Mouse (Mus musculus): ENCODE results near the gene Cbfa2t3. TPM values are rescaled to one million over a fixed set of nuclear protein-coding genes. Genes with fewer than 3 reads are reported as not detected.

The Cbfa2t3 gene
- polyA plus RNA-seq, 1 experiment from 2014 or later, result 12.2 TPM

DNA sequence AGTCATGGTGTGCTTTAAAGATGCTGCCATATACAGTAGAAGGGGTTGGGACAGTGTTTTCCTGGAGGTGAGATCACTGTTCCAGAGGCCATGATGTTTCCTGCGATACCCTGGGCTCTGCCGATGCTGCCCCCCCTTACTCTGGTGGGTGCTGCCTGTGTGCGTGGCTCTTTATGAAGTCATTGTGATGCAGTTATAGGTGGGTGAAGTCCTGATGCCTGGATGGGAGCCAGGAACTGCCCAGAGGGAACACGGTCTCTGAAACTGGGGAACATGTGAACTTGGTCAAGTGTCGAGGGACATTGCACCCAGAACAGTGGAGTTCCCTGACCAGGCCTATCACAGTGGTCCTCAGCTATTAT is 14.2 kb upstream of the Cbfa2t3 start:
- Histone ChIP-seq H3K36me3 (replicated peaks) (no peaks in the 10 kb centered on the region), H3K9ac (no peak overlapping the region), H3K4me1 (peaks cover 13% of the 10 kb centered on the region), H3K9me3 (no peaks in the 10 kb centered on the region), H3K4me2 (no peak overlapping the region), H3K4me3 (replicated peaks) (no peak overlapping the region), H3K27ac (no peak overlapping the region), H3K27me3 (peaks cover 19% of the 10 kb centered on the region; the same call in 1 of the 2 replicates)
- WGBS, result 88% methylated on average over 5 of the region's 5 CpGs
- ATAC-seq (ENCODE audit: low FRiP score), result no peak

DNA sequence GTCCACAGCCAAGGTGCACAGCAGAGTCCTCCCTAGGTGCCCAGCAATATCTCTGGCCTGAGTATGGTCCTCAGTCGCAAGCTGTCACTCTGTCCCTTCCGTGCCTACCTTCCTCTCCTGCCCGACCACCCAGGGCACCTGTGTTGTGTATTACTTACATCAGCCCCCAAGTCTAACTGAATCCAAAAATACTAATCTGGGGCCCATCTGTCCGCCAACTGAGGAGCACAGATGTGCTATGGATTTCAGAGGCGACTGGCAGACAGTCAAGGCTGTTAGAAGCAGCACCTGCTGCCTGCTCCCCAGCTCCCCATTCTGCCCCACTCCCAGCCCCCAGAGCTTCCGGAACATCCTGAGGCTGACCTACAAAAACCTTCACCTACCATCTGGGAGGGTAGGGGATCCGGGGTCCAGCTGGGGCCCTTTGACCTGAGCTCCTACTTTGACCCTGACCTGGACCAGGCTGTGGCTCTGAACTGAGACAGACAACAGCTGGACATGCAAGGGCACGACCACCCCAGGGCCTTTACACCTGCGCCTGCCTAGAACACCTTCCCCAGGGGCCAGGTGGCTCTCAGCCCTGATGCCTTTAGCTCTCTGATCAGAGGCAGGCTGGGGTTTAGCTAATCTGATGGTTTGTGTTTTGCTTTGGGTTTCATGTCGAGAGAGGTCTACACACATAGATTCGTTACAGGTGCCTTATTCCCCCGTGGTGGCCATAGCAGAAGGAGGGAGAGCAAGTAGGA is 13.7 kb upstream of the Cbfa2t3 start:
- H3K27ac ChIP-seq, result no peak overlapping the region
- no peak for ATAC-seq (ENCODE audit: low FRiP score)
- no peaks in the 10 kb centered on the region for H3K9me3 ChIP-seq
- no peaks in the 10 kb centered on the region for H3K36me3 ChIP-seq (replicated peaks)
- no peak overlapping the region for H3K4me3 ChIP-seq (replicated peaks)
- no peak overlapping the region for H3K4me2 ChIP-seq
- 78% methylated on average over 12 of the region's 12 CpGs for WGBS
- peaks cover 15% of the 10 kb centered on the region; the same call in 1 of the 2 replicates for H3K27me3 ChIP-seq
- H3K4me1 ChIP-seq, result peaks cover 13% of the 10 kb centered on the region
- H3K9ac ChIP-seq, result no peak overlapping the region

GRCm38 (mm10) chr8:122711891-122712365 is 13.0 kb upstream of the Cbfa2t3 start:
- no peak for ATAC-seq (ENCODE audit: low FRiP score)
- Histone ChIP-seq H3K9me3 (no peaks in the 10 kb centered on the region), H3K4me3 (replicated peaks) (no peak overlapping the region), H3K4me2 (no peak overlapping the region), H3K27me3 (0 out of 2 replicates have a peak, but pooled peaks cover 9% of the 10 kb centered on the region), H3K9ac (no peak overlapping the region), H3K27ac (no peak overlapping the region), H3K36me3 (replicated peaks) (no peaks in the 10 kb centered on the region), H3K4me1 (peaks cover 13% of the 10 kb centered on the region)
- 81% methylated on average over 11 of the region's 11 CpGs for WGBS

GRCm38 (mm10) chr8:122711480-122711879 is 12.6 kb upstream of the Cbfa2t3 start:
- no peak overlapping the region for H3K4me3 ChIP-seq (replicated peaks)
- H3K9me3 ChIP-seq, result no peaks in the 10 kb centered on the region
- H3K36me3 ChIP-seq (replicated peaks), result no peaks in the 10 kb centered on the region
- no peak overlapping the region for H3K9ac ChIP-seq
- WGBS, result 86% methylated on average over 3 of the region's 3 CpGs
- H3K27ac ChIP-seq, result no peak overlapping the region
- H3K27me3 ChIP-seq, result 0 out of 2 replicates have a peak, but pooled peaks cover 8% of the 10 kb centered on the region
- H3K4me1 ChIP-seq, result peaks cover 13% of the 10 kb centered on the region
- H3K4me2 ChIP-seq, result no peak overlapping the region
- no peak for ATAC-seq (ENCODE audit: low FRiP score)

GRCm38 (mm10) chr8:122709340-122710111 is 10.6 kb upstream of the Cbfa2t3 start:
- H3K27me3 ChIP-seq, result 0 out of 2 replicates have a peak, but pooled peaks cover 8% of the 10 kb centered on the region
- no peak overlapping the region for H3K4me2 ChIP-seq
- no peaks in the 10 kb centered on the region for H3K36me3 ChIP-seq (replicated peaks)
- H3K4me3 ChIP-seq (replicated peaks), result no peak overlapping the region
- peaks cover 23% of the 10 kb centered on the region for H3K4me1 ChIP-seq
- H3K9ac ChIP-seq, result no peak overlapping the region
- H3K9me3 ChIP-seq, result no peaks in the 10 kb centered on the region
- H3K27ac ChIP-seq, result peak overlapping the region; percentile 57
- peak; percentile 78; the same call in 1 of the 2 replicates for ATAC-seq (ENCODE audit: low FRiP score)
- WGBS, result 46% methylated on average over 26 of the region's 26 CpGs

DNA sequence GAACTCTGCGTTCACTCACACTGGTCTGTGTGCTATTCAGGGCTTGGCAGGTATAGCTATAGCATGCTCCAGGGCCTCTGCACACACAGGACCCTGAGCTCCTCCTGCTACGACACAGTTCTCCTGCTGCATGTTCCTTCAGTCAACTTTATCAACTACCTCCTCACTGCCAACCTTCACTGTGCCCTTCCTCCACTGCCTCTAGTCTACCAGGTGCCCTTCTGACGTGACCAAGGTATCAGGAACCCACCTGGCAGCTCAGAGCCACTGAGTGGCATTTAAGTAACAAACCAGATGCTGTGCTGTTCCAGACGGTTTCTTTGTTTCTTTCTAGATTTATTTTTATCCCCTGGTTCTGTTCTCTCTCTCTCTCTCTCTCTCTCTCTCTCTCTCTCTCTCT is 8.3 kb upstream of the Cbfa2t3 start:
- Histone ChIP-seq H3K9ac (no peak overlapping the region), H3K4me1 (peaks cover 19% of the 10 kb centered on the region), H3K4me3 (replicated peaks) (no peak overlapping the region), H3K4me2 (no peak overlapping the region), H3K36me3 (replicated peaks) (no peaks in the 10 kb centered on the region), H3K9me3 (no peaks in the 10 kb centered on the region), H3K27ac (no peak overlapping the region), H3K27me3 (0 out of 2 replicates have a peak, but pooled peaks cover 3% of the 10 kb centered on the region)
- ATAC-seq (ENCODE audit: low FRiP score), result no peak
- WGBS, result 64% methylated on average over 4 of the region's 4 CpGs

DNA sequence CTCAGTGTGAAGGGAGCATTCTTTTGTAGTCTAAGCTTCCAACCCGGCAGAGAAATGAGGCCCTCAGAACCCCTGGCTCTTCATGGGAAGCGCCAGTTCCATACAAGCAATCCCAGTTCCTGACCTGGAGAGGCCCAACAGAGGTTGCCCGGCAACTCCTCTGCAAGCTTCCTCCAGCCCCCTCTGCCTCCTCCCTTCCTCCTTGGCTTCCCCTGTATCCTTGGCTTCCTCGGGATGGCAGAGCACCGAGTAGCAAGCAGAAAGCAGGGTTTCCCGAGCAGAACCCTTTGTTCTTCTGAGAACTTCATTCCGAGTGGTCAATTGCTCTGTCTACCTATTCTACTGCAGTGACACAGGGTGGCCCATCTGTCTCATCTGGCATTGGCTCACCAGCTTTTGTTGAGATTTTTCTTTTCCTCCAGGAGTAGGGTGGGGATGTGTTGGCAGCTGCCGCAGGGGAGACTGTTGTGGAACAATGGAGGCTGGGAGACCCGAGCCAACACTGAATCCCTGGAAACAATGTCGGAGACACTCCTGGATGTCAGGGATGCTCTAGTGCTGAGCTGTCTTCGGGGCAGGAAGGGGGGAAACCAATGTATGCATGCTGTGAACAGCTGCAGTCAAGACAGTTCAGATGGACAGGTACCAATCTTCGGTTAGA is 7.1 kb upstream of the Cbfa2t3 start:
- H3K4me3 ChIP-seq (replicated peaks), result no peak overlapping the region
- no peaks in the 10 kb centered on the region for H3K36me3 ChIP-seq (replicated peaks)
- H3K27ac ChIP-seq, result no peak overlapping the region
- peaks cover 19% of the 10 kb centered on the region for H3K4me1 ChIP-seq
- WGBS, result 44% methylated on average over 12 of the region's 12 CpGs
- no peak overlapping the region for H3K4me2 ChIP-seq
- peaks cover 5% of the 10 kb centered on the region; the same call in 1 of the 2 replicates for H3K27me3 ChIP-seq
- H3K9me3 ChIP-seq, result no peaks in the 10 kb centered on the region
- no peak overlapping the region for H3K9ac ChIP-seq
- ATAC-seq (ENCODE audit: low FRiP score), result no peak

- Histone ChIP-seq H3K9me3 (no peaks in the 10 kb centered on the region), H3K4me1 (peaks cover 15% of the 10 kb centered on the region), H3K36me3 (replicated peaks) (no peaks in the 10 kb centered on the region), H3K27me3 (peaks cover 7% of the 10 kb centered on the region; the same call in 1 of the 2 replicates), H3K4me2 (no peak overlapping the region), H3K9ac (no peak overlapping the region), H3K4me3 (replicated peaks) (no peak overlapping the region), H3K27ac (no peak overlapping the region)
- 79% methylated on average over 3 of the region's 3 CpGs for WGBS
- ATAC-seq (ENCODE audit: low FRiP score), result no peak
These were observed 5.7 kb upstream of the Cbfa2t3 start for GRCm38 (mm10) chr8:122704612-122705011.

DNA sequence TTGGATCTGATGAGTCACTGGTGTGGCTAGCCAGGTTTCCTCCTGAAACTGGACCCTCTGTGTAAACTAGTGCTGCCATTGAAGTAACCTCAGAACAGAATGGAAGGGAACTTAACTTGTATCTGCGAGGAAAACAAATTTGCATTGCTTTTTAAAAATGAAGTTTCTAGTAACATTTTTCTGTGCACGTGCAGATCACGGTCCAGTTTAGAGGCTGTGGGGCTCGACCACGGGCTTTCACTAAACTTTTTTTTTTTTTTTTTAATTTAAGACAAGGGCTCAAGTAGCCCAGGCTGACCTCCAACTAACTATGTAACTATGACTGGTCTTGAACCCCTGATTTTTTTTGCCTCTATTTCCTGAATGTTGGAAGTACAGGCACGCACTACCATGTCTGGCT is 4.0 kb upstream of the Cbfa2t3 start:
- Histone ChIP-seq H3K36me3 (replicated peaks) (no peaks in the 10 kb centered on the region), H3K9ac (no peak overlapping the region), H3K27me3 (peaks cover 4% of the 10 kb centered on the region; the same call in 1 of the 2 replicates), H3K27ac (no peak overlapping the region), H3K4me2 (no peak overlapping the region), H3K4me1 (peaks cover 9% of the 10 kb centered on the region), H3K4me3 (replicated peaks) (no peak overlapping the region), H3K9me3 (no peaks in the 10 kb centered on the region)
- ATAC-seq (ENCODE audit: low FRiP score), result no peak
- WGBS, result 88% methylated on average over 6 of the region's 6 CpGs

- no peak overlapping the region for H3K9ac ChIP-seq
- H3K27me3 ChIP-seq, result peaks cover 4% of the 10 kb centered on the region; the same call in 1 of the 2 replicates
- H3K4me3 ChIP-seq (replicated peaks), result no peak overlapping the region
- no peak for ATAC-seq (ENCODE audit: low FRiP score)
- WGBS, result 60% methylated on average over 10 of the region's 10 CpGs
- H3K36me3 ChIP-seq (replicated peaks), result no peaks in the 10 kb centered on the region
- H3K4me2 ChIP-seq, result no peak overlapping the region
- H3K27ac ChIP-seq, result no peak overlapping the region
- no peaks in the 10 kb centered on the region for H3K9me3 ChIP-seq
- peaks cover 9% of the 10 kb centered on the region for H3K4me1 ChIP-seq
These were observed 3.5 kb upstream of the Cbfa2t3 start for GRCm38 (mm10) chr8:122702301-122702941.

- H3K36me3 ChIP-seq (replicated peaks), result no peaks in the 10 kb centered on the region
These were observed 2.7 kb upstream of the Cbfa2t3 start for GRCm38 (mm10) chr8:122701441-122702185.

More at GRCm38 (mm10) chr8:122701441-122702185, 2.7 kb upstream of the Cbfa2t3 start:
- H3K9ac ChIP-seq, result no peak overlapping the region
- no peaks in the 10 kb centered on the region for H3K9me3 ChIP-seq
- H3K4me2 ChIP-seq, result no peak overlapping the region
- no peak for ATAC-seq (ENCODE audit: low FRiP score)
- H3K27me3 ChIP-seq, result peaks cover 4% of the 10 kb centered on the region; the same call in 1 of the 2 replicates
- no peak overlapping the region for H3K4me3 ChIP-seq (replicated peaks)
- H3K27ac ChIP-seq, result no peak overlapping the region
- 87% methylated on average over 12 of the region's 12 CpGs for WGBS
- peaks cover 9% of the 10 kb centered on the region for H3K4me1 ChIP-seq
